Mouse (Mus musculus): ENCODE data around the gene Slc18b1. TPM values are rescaled to one million over a fixed set of nuclear protein-coding genes. Genes with fewer than 3 reads are reported as not detected.
A peak's percentile ranks its signal among the peaks of the same experiment; 100 is the strongest.

The Slc18b1 gene
- polyA plus RNA-seq, 1 experiment = 10.3 TPM

GRCm38 (mm10) chr10:23837115-23837514 lies 40.3 kb downstream of the Slc18b1 start:
- H3K4me1 ChIP-seq (ENCODE audit: control insufficient read depth, insufficient read depth, low read length) = no peaks in the 10 kb centered on the region
- 80% methylated on average over 3 of the region's 3 CpGs for WGBS
- TF ChIP-seq CTCF (IDR thresholded peaks at IDR 0.05; ENCODE audit: insufficient read depth, low read length) = no peak
- no peak for TF ChIP-seq POLR2A (IDR thresholded peaks at IDR 0.05; ENCODE audit: borderline replicate concordance, extremely low read depth, low read depth, low read length)
- no peak overlapping the region for H3K4me3 ChIP-seq (replicated peaks; ENCODE audit: extremely low read depth, low read depth, low read length)
- DNase-seq = no peak

GRCm38 (mm10) chr10:23838910-23839309 lies 42.1 kb downstream of the Slc18b1 start:
- 84% methylated on average over 3 of the region's 3 CpGs for WGBS
- DNase-seq = no peak
- no peak overlapping the region for H3K4me3 ChIP-seq (replicated peaks; ENCODE audit: extremely low read depth, low read depth, low read length)
- no peaks in the 10 kb centered on the region for H3K4me1 ChIP-seq (ENCODE audit: control insufficient read depth, insufficient read depth, low read length)
- TF ChIP-seq CTCF (IDR thresholded peaks at IDR 0.05; ENCODE audit: insufficient read depth, low read length) = no peak

DNA sequence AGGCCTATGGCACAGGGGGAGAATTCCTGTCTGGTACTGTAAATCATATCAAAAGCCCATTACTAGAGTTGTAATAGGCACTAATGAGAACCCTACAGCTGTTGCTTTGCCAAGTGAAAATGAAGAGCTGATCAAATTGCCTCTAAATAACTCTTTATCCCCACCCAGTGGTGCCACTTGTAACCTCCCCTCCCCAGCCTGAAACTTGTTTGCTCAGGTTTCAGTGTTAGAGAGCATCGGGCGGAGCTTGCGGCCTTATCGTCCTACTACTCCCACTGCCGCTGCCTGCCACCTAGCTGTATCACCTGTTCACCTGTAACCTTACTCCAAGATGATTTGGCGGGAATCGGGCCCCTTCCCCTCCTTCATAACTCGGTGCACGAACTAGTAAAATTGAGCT lies 42.6 kb downstream of the Slc18b1 start:
- 47% methylated on average over 9 of the region's 9 CpGs for WGBS
- H3K4me3 ChIP-seq (replicated peaks; ENCODE audit: extremely low read depth, low read depth, low read length) = no peak overlapping the region
- TF ChIP-seq CTCF (IDR thresholded peaks at IDR 0.05; ENCODE audit: insufficient read depth, low read length) (no peak), POLR2A (IDR thresholded peaks at IDR 0.05; ENCODE audit: borderline replicate concordance, extremely low read depth, low read depth, low read length) (no peak)
- DNase-seq = no peak
- no peaks in the 10 kb centered on the region for H3K4me1 ChIP-seq (ENCODE audit: control insufficient read depth, insufficient read depth, low read length)

DNA sequence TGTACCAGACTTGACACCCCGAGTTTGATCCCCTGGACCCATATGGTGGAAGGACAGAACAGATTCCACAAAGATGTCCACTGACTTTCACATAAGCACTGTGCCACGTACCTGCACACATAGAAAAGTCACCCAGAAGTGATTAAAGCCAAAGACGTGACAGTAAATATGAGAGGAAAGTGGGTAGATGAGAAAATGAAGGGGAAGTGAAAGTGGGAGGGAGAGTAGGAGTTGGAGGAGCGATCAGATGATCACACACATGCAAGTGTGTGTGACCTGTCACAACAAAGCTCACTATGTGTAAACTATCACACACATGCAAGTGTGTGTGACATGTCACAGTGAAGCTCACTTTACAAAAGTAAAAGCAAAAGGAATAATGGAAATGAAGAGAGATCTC lies 43.7 kb downstream of the Slc18b1 start:
- no peak overlapping the region for H3K4me3 ChIP-seq (replicated peaks; ENCODE audit: extremely low read depth, low read depth, low read length)

DNA sequence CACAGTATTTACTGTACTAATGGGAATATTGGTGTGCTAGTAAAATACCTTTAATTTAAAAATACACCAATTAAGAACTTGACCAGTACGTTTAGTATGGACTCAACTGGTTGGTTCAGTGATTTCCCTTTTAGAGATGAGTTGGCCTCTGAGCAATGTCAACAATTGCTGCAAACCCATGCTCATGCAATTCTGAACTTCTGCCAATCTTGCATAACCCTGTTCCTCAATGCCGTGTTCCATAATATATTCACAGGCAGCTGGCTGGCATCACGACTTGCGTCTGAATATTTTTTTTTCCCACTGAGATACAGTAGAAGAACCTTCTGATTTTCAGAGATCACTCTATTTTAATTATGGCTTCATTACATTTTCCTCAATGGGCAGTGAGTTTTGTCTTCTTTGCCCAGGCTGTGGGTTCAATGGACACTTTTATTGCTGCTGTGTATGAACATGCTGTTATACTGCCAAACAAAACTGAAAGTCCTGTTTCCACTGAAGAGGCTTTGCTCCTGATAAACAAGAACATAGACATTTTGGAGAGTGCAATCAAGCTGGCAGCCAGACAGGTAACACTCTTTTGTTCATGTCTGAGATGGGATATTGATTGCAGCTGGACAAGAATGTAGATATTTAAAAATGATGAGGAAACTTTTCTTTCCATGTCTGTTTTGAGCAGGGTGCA lies 54.6 kb downstream of the Slc18b1 start, which contains the start of gene Vnn3:
TSS of gene Vnn3 (plus strand) at position 235 of the 685 bp plus-strand sequence.
- H3K4me1 ChIP-seq (ENCODE audit: control insufficient read depth, insufficient read depth, low read length) = peaks cover 5% of the 10 kb centered on the region
- WGBS = 47% methylated on average over 4 of the region's 4 CpGs
- TF ChIP-seq CTCF (IDR thresholded peaks at IDR 0.05; ENCODE audit: insufficient read depth, low read length) = no peak
- no peak for TF ChIP-seq POLR2A (IDR thresholded peaks at IDR 0.05; ENCODE audit: borderline replicate concordance, extremely low read depth, low read depth, low read length)
- DNase-seq = no peak
- H3K4me3 ChIP-seq (replicated peaks; ENCODE audit: extremely low read depth, low read depth, low read length) = no peak within 1 kb of the TSS

More for the DNA sequence above, 43.7 kb downstream of the Slc18b1 start:
- no peaks in the 10 kb centered on the region for H3K4me1 ChIP-seq (ENCODE audit: control insufficient read depth, insufficient read depth, low read length)
- TF ChIP-seq CTCF (IDR thresholded peaks at IDR 0.05; ENCODE audit: insufficient read depth, low read length) (no peak), POLR2A (IDR thresholded peaks at IDR 0.05; ENCODE audit: borderline replicate concordance, extremely low read depth, low read depth, low read length) (no peak)
- WGBS = 64% methylated on average over 4 of the region's 4 CpGs
- DNase-seq = no peak

GRCm38 (mm10) chr10:23852096-23852495 lies 55.3 kb downstream of the Slc18b1 start:
- Histone ChIP-seq H3K4me3 (replicated peaks; ENCODE audit: extremely low read depth, low read depth, low read length) (no peak overlapping the region), H3K4me1 (ENCODE audit: control insufficient read depth, insufficient read depth, low read length) (peaks cover 5% of the 10 kb centered on the region)
- DNase-seq = peak; percentile 22
- TF ChIP-seq POLR2A (IDR thresholded peaks at IDR 0.05; ENCODE audit: borderline replicate concordance, extremely low read depth, low read depth, low read length) (no peak), CTCF (IDR thresholded peaks at IDR 0.05; ENCODE audit: insufficient read depth, low read length) (no peak)
- WGBS = 53% methylated on average over 2 of the region's 2 CpGs

DNA sequence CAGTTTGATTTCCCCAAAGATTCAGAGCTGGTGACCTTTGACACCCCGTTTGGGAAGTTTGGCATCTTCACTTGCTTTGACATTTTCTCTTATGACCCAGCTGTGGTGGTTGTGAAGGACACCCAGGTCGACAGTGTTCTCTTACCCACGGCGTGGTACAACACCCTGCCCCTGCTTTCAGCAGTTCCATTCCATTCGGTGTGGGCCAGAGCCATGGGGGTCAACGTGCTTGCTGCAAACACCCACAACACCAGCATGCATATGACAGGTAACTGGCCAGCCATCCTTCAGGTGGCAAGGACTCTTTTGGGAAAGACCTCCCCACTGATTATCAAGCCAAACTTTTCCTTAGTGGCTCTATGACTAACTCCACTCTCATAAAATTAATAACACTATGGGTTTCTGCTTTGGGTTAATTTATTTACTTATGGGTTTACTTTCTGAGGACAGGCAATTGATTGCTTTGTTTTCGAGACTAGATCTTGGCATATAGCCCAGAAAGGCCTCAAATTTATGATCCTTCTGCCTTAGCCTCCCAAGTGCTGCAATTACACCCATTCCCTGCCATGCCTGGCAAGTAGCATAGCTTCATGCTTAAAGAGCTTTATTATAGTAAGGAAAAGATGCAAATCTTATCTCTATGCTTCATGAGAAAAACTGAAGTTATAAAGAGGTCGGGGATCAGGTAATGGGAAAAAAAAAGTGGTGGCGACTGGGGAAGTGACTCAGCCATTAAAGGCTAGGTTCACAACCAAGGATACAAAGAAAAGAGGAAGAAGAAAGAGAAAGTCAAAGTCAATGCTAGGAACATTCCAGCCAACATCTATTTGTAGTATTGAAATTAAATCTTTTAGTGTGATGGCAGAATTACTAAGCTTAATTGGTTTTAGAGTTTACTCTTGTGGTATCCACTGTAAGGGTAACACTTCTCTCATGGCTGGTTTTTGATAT lies 67.9 kb downstream of the Slc18b1 start:
- WGBS = 77% methylated on average over 9 of the region's 9 CpGs
- Histone ChIP-seq H3K4me3 (replicated peaks; ENCODE audit: extremely low read depth, low read depth, low read length) (no peak overlapping the region), H3K4me1 (ENCODE audit: control insufficient read depth, insufficient read depth, low read length) (no peaks in the 10 kb centered on the region)
- TF ChIP-seq POLR2A (IDR thresholded peaks at IDR 0.05; ENCODE audit: borderline replicate concordance, extremely low read depth, low read depth, low read length) (no peak), CTCF (IDR thresholded peaks at IDR 0.05; ENCODE audit: insufficient read depth, low read length) (no peak)
- DNase-seq = no peak

Other genes starting within 250 kb of the Slc18b1 start
- gene Rps12, start 9.7 kb upstream of the Slc18b1 start, polyA plus RNA-seq (2012; rRNA removed) = 907 and 1,065 TPM in 2 replicates
- gene Vnn3, start 54.5 kb downstream of the Slc18b1 start, polyA plus RNA-seq (2012; rRNA removed) = 4.3 and 4.8 TPM in 2 replicates
- 12.0 and 18.9 TPM in 2 replicates for gene Vnn1, start 97.7 kb downstream of the Slc18b1 start, polyA plus RNA-seq (2012; rRNA removed)
- not detected in 2 replicates for gene Taar1, start 123.4 kb downstream of the Slc18b1 start, polyA plus RNA-seq (2012; rRNA removed)
- gene Taar2, start 141.6 kb downstream of the Slc18b1 start, polyA plus RNA-seq (2012; rRNA removed) = 0.27 TPM in 1 of 2 replicates, not detected in the other
- gene Taar3, start 152.6 kb downstream of the Slc18b1 start, polyA plus RNA-seq (2012; rRNA removed) = not detected in 2 replicates
- gene Taar4, start 163.5 kb downstream of the Slc18b1 start, polyA plus RNA-seq (2012; rRNA removed) = not detected in 2 replicates
- gene Taar5, start 173.7 kb downstream of the Slc18b1 start, polyA plus RNA-seq (2012; rRNA removed) = not detected in 2 replicates
- not detected in 2 replicates for gene Taar6, start 188.7 kb downstream of the Slc18b1 start, polyA plus RNA-seq (2012; rRNA removed)
- not detected in 2 replicates for gene Taar7a, start 196.5 kb downstream of the Slc18b1 start, polyA plus RNA-seq (2012; rRNA removed)
- not detected in 2 replicates for gene Taar7b, start 203.0 kb downstream of the Slc18b1 start, polyA plus RNA-seq (2012; rRNA removed)
- gene Taar7d, start 230.2 kb downstream of the Slc18b1 start, polyA plus RNA-seq (2012; rRNA removed) = not detected in 2 replicates
- gene Taar7e, start 240.6 kb downstream of the Slc18b1 start, polyA plus RNA-seq (2012; rRNA removed) = not detected in 2 replicates

Measured in lung, adult 2 months (tissue).